Mouse (Mus musculus) myocyte (in vitro differentiated cells): ENCODE results near the gene Tada2a. TPM values are rescaled to one million over a fixed set of nuclear protein-coding genes. Genes with fewer than 3 reads are reported as not detected.

Source experiments
- H3K27me3 ChIP-seq: one replicate; pipeline ENCODE4 v1.6.1; 2011; ENCODE audit not compliant: control insufficient read depth, insufficient read depth, insufficient read length
- H3K36me3 ChIP-seq: one replicate; pipeline ENCODE4 v1.6.1; 2011; ENCODE audit not compliant: control insufficient read depth, insufficient read depth
- H3K4me2 ChIP-seq: one replicate; pipeline ENCODE4 v1.6.1; 2011; ENCODE audit warnings: low read depth, control low read depth
- H3K4me3 ChIP-seq: one replicate; pipeline ENCODE4 v1.5.1; 2011; ENCODE audit warnings: mild to moderate bottlenecking, control low read depth, moderate library complexity
- H3K79me2 ChIP-seq: one replicate; pipeline ENCODE4 v1.6.1; 2011; ENCODE audit not compliant: control insufficient read depth, insufficient read depth
- H3ac ChIP-seq: one replicate; pipeline ENCODE4 v1.6.1; 2011; ENCODE audit not compliant: control insufficient read depth, insufficient read length
- CEBPB ChIP-seq: IDR thresholded peaks from 2 replicates; pipeline ENCODE4 v1.6.1; 2011; ENCODE audit warnings: mild to moderate bottlenecking, moderate library complexity; ENCODE audit not compliant: poor library complexity, insufficient read depth, severe bottlenecking
- E2F4 ChIP-seq: IDR thresholded peaks from one replicate; pipeline ENCODE4 v1.6.1; 2011; ENCODE audit warnings: mild to moderate bottlenecking, control low read depth, moderate library complexity; ENCODE audit not compliant: insufficient read depth
- MAX ChIP-seq: IDR thresholded peaks from one replicate; pipeline ENCODE4 v1.6.1; 2011; ENCODE audit warnings: low read depth, mild to moderate bottlenecking, control low read depth
- MYOD1 ChIP-seq, 3 experiments: IDR thresholded peaks; one replicate each; pipeline ENCODE4 v1.6.1; 2011; ENCODE audit warnings: control low read depth in 2 of 3, low read depth in 2 of 3, mild to moderate bottlenecking in 2 of 3, moderate library complexity in 1 of 3; ENCODE audit not compliant: insufficient read length in 2 of 3, control insufficient read depth in 1 of 3
- MYOG ChIP-seq, 3 experiments: IDR thresholded peaks; one replicate each; pipeline ENCODE4 v1.6.1; 2011; ENCODE audit warnings: control low read depth in 2 of 3, low read depth in 2 of 3, mild to moderate bottlenecking in 2 of 3; ENCODE audit not compliant: insufficient read length in 2 of 3, control insufficient read depth in 1 of 3, insufficient read depth in 1 of 3
- POLR2A ChIP-seq: IDR thresholded peaks from one replicate; pipeline ENCODE4 v1.6.1; 2011; ENCODE audit warnings: low read depth, mild to moderate bottlenecking, control low read depth, moderate library complexity; ENCODE audit not compliant: insufficient read length
- POLR2AphosphoS2 ChIP-seq: IDR thresholded peaks from one replicate; pipeline ENCODE4 v1.6.1; 2011; ENCODE audit warnings: low read depth, control low read depth; ENCODE audit not compliant: insufficient read length
- REST ChIP-seq: IDR thresholded peaks from one replicate; pipeline ENCODE4 v1.6.1; 2011; ENCODE audit warnings: mild to moderate bottlenecking, control low read depth, moderate library complexity; ENCODE audit not compliant: insufficient read depth, insufficient read length
- SRF ChIP-seq: IDR thresholded peaks from one replicate; pipeline ENCODE4 v1.6.1; 2011; ENCODE audit warnings: low read depth; ENCODE audit not compliant: control insufficient read depth, insufficient read length
- TCF12 ChIP-seq: IDR thresholded peaks from one replicate; pipeline ENCODE4 v1.6.1; 2011; ENCODE audit warnings: mild to moderate bottlenecking, control low read depth; ENCODE audit not compliant: poor library complexity, insufficient read depth, severe bottlenecking
- TCF3 ChIP-seq: IDR thresholded peaks from one replicate; pipeline ENCODE4 v1.6.1; 2011; ENCODE audit warnings: low read depth, control low read depth; ENCODE audit not compliant: insufficient read length
- USF1 ChIP-seq: IDR thresholded peaks from one replicate; pipeline ENCODE4 v1.6.1; 2011; ENCODE audit warnings: low read depth, mild to moderate bottlenecking, control low read depth, moderate library complexity
- polyA plus RNA-seq: library from polyadenylated mRNA; unstranded; fragments of >200 nt; fragmentation: generic; extraction: Trizol; gene quantifications from one replicate; pipeline ENCODE4 v1.2.1, GENCODE M21; 2012; ENCODE audit warnings: missing spikeins

Tada2a gene
- polyA plus RNA-seq, 1 experiment, result 12.4 TPM

- Histone ChIP-seq H3K27me3 (no peaks in the 10 kb centered on the region), H3ac (no peak overlapping the region), H3K79me2 (no peaks in the 10 kb centered on the region), H3K36me3 (peaks cover 11% of the 10 kb centered on the region), H3K4me2 (no peak overlapping the region), H3K4me3 (no peak overlapping the region)
- TF ChIP-seq REST, result no peak
- no peak for TF ChIP-seq TCF3
- no peak for TF ChIP-seq SRF
- no peak for TF ChIP-seq MYOD1 (IDR thresholded peaks at IDR 0.05; ENCODE audit: control insufficient read depth in 1 of 3, insufficient read length in 2 of 3, low read depth in 2 of 3)
- no peak for TF ChIP-seq TCF12
- no peak for TF ChIP-seq MAX
- no peak for TF ChIP-seq MYOG (IDR thresholded peaks at IDR 0.05; ENCODE audit: control insufficient read depth in 1 of 3, insufficient read depth in 1 of 3, insufficient read length in 2 of 3, low read depth in 2 of 3)
Measured at GRCm38 (mm10) chr11:84113623-84114022, 15.8 kb downstream of the Tada2a start.

- Histone ChIP-seq H3K27me3 (no peaks in the 10 kb centered on the region), H3K36me3 (peaks cover 55% of the 10 kb centered on the region), H3K4me2 (no peak overlapping the region), H3K79me2 (no peaks in the 10 kb centered on the region), H3ac (no peak overlapping the region), H3K4me3 (no peak overlapping the region)
- TF ChIP-seq MYOG (IDR thresholded peaks at IDR 0.05; ENCODE audit: control insufficient read depth in 1 of 3, insufficient read depth in 1 of 3, insufficient read length in 2 of 3, low read depth in 2 of 3) (no peak), SRF (no peak), TCF3 (no peak), MAX (no peak), E2F4 (no peak), REST (no peak), CEBPB (no peak), USF1 (no peak), TCF12 (no peak), POLR2A (no peak)
Measured at GRCm38 (mm10) chr11:84107137-84107536, 22.3 kb downstream of the Tada2a start.

GRCm38 (mm10) chr11:84104036-84104435 lies 25.4 kb downstream of the Tada2a start:
- Histone ChIP-seq H3ac (no peak overlapping the region), H3K27me3 (no peaks in the 10 kb centered on the region), H3K36me3 (peaks cover 67% of the 10 kb centered on the region)

GRCm38 (mm10) chr11:84101182-84101581 lies 28.2 kb downstream of the Tada2a start:
- H3K36me3 ChIP-seq, result peaks cover 46% of the 10 kb centered on the region
- no peaks in the 10 kb centered on the region for H3K27me3 ChIP-seq
- no peak overlapping the region for H3ac ChIP-seq
- TF ChIP-seq CEBPB (no peak), MAX (no peak), POLR2AphosphoS2 (no peak)
- no peak overlapping the region for H3K4me2 ChIP-seq
- H3K79me2 ChIP-seq, result no peaks in the 10 kb centered on the region
- H3K4me3 ChIP-seq, result no peak overlapping the region

More at GRCm38 (mm10) chr11:84104036-84104435, 25.4 kb downstream of the Tada2a start:
- TF ChIP-seq POLR2AphosphoS2 (no peak), E2F4 (no peak), MYOG (IDR thresholded peaks at IDR 0.05; ENCODE audit: control insufficient read depth in 1 of 3, insufficient read depth in 1 of 3, insufficient read length in 2 of 3, low read depth in 2 of 3) (no peak), MAX (no peak), TCF12 (no peak), USF1 (no peak), CEBPB (no peak), POLR2A (no peak), REST (no peak), TCF3 (no peak), SRF (no peak), MYOD1 (IDR thresholded peaks at IDR 0.05; ENCODE audit: control insufficient read depth in 1 of 3, insufficient read length in 2 of 3, low read depth in 2 of 3) (no peak)
- Histone ChIP-seq H3K4me2 (no peak overlapping the region), H3K4me3 (no peak overlapping the region), H3K79me2 (no peaks in the 10 kb centered on the region)

- Histone ChIP-seq H3K27me3 (no peaks in the 10 kb centered on the region), H3K4me3 (no peak overlapping the region), H3K36me3 (peaks cover 40% of the 10 kb centered on the region), H3K4me2 (no peak overlapping the region), H3K79me2 (no peaks in the 10 kb centered on the region), H3ac (no peak overlapping the region)
- no peak for TF ChIP-seq USF1
- no peak for TF ChIP-seq MYOD1 (IDR thresholded peaks at IDR 0.05; ENCODE audit: control insufficient read depth in 1 of 3, insufficient read length in 2 of 3, low read depth in 2 of 3)
- TF ChIP-seq MYOG (IDR thresholded peaks at IDR 0.05; ENCODE audit: control insufficient read depth in 1 of 3, insufficient read depth in 1 of 3, insufficient read length in 2 of 3, low read depth in 2 of 3), result no peak
- TF ChIP-seq TCF3, result no peak
- TF ChIP-seq POLR2AphosphoS2, result no peak
- no peak for TF ChIP-seq CEBPB
- no peak for TF ChIP-seq SRF
Measured at GRCm38 (mm10) chr11:84097251-84097998, 32.0 kb downstream of the Tada2a start.
